Mouse (Mus musculus) embryonic facial prominence, embryonic 15.5 days (tissue): ENCODE results near the gene Skap1. TPM values are rescaled to one million over a fixed set of nuclear protein-coding genes. Genes with fewer than 3 reads are reported as not detected.

Experiments used
- ATAC-seq: fragments of 200-750 bp; cut with Nextera tagmentation; 2 replicates; pipeline ENCODE4 v1.8.0; 2017; ENCODE audit warnings: low read depth, moderate TSS enrichment; ENCODE audit not compliant: insufficient number of reproducible peaks, low FRiP score, low TSS enrichment
- H3K27ac ChIP-seq: fragments of 300-500 bp; sonication (generic); replicated peaks from 2 replicates; pipeline ENCODE4 v1.5.1; 2015; ENCODE audit warnings: mild to moderate bottlenecking, inconsistent platforms
- H3K27me3 ChIP-seq: fragments of 300-500 bp; sonication (generic); 2 replicates; pipeline ENCODE4 v1.6.1; 2015; ENCODE audit warnings: inconsistent platforms
- H3K36me3 ChIP-seq: fragments of 300-500 bp; sonication (generic); 2 replicates; pipeline ENCODE4 v1.6.1; 2015; ENCODE audit warnings: mild to moderate bottlenecking, inconsistent platforms
- H3K4me1 ChIP-seq: fragments of 300-500 bp; sonication (generic); 2 replicates; pipeline ENCODE4 v1.6.1; 2015; ENCODE audit warnings: inconsistent platforms
- H3K4me2 ChIP-seq: fragments of 300-500 bp; sonication (generic); replicated peaks from 2 replicates; pipeline ENCODE4 v1.6.1; 2015; ENCODE audit warnings: mild to moderate bottlenecking, inconsistent platforms
- H3K4me3 ChIP-seq: fragments of 300-500 bp; sonication (generic); replicated peaks from 2 replicates; pipeline ENCODE4 v1.5.1; 2015; ENCODE audit warnings: mild to moderate bottlenecking, inconsistent platforms
- H3K9ac ChIP-seq: fragments of 300-500 bp; sonication (generic); 2 replicates; pipeline ENCODE4 v1.6.1; 2015; ENCODE audit warnings: inconsistent platforms
- H3K9me3 ChIP-seq: fragments of 300-500 bp; sonication (generic); replicated peaks from 2 replicates; pipeline ENCODE4 v1.6.1; 2016; ENCODE audit warnings: inconsistent platforms
- WGBS: fragments of 180-500 bp; shearing (Covaris S2); methylation state at CpG from one replicate; pipeline ENCODE4 v1.1.7; 2015; 5-methylcytosine and 5-hydroxymethylcytosine counted together
- polyA plus RNA-seq: library from polyadenylated mRNA; unstranded; fragments of >200 nt; fragmentation: Nextera tagmentation; extraction: Ambion mirVana; gene quantifications from 2 replicates; pipeline ENCODE4 v1.2.1, GENCODE M21; 2015

Gene Skap1
- polyA plus RNA-seq, 1 experiment from 2014 or later = 2.3 TPM

GRCm38 (mm10) chr11:96735908-96736307 is 271.5 kb downstream of the Skap1 start:
- ATAC-seq = no peak
- Histone ChIP-seq H3K4me1 (peaks cover 4% of the 10 kb centered on the region; the same call in 1 of the 2 replicates), H3K4me2 (peak overlapping the region; percentile 42), H3K36me3 (no peaks in the 10 kb centered on the region), H3K4me3 (peak overlapping the region; percentile 14), H3K27ac (no peak overlapping the region), H3K9ac (peak overlapping the region; percentile 0; the same call in 1 of the 2 replicates), H3K9me3 (no peaks in the 10 kb centered on the region), H3K27me3 (peaks cover 26% of the 10 kb centered on the region)
- WGBS = under 1% methylated on average over 19 of the region's 19 CpGs

GRCm38 (mm10) chr11:96736361-96736760 is 272.0 kb downstream of the Skap1 start:
- peaks cover 31% of the 10 kb centered on the region for H3K27me3 ChIP-seq
- no peak overlapping the region for H3K9ac ChIP-seq
- peak overlapping the region; percentile 14; the same call in 1 of the 2 replicates for H3K4me3 ChIP-seq
- H3K27ac ChIP-seq = no peak overlapping the region
- H3K36me3 ChIP-seq = no peaks in the 10 kb centered on the region
- no peak for ATAC-seq
- WGBS = 16% methylated on average over 11 of the region's 11 CpGs
- H3K4me2 ChIP-seq = peak overlapping the region; percentile 42
- peaks cover 4% of the 10 kb centered on the region; the same call in 1 of the 2 replicates for H3K4me1 ChIP-seq
- H3K9me3 ChIP-seq = no peaks in the 10 kb centered on the region

GRCm38 (mm10) chr11:96737673-96738471 is 273.5 kb downstream of the Skap1 start:
- Histone ChIP-seq H3K4me1 (peaks cover 4% of the 10 kb centered on the region; the same call in 1 of the 2 replicates), H3K9ac (no peak overlapping the region), H3K9me3 (no peaks in the 10 kb centered on the region), H3K4me3 (no peak overlapping the region), H3K27me3 (peaks cover 40% of the 10 kb centered on the region), H3K36me3 (no peaks in the 10 kb centered on the region), H3K4me2 (no peak overlapping the region), H3K27ac (no peak overlapping the region)
- ATAC-seq = no peak
- WGBS = 75% methylated on average over 14 of the region's 14 CpGs

GRCm38 (mm10) chr11:96740796-96741195 is 276.4 kb downstream of the Skap1 start:
- Histone ChIP-seq H3K4me1 (peaks cover 7% of the 10 kb centered on the region; the same call in 1 of the 2 replicates), H3K4me3 (no peak overlapping the region), H3K27me3 (peaks cover 44% of the 10 kb centered on the region), H3K4me2 (no peak overlapping the region), H3K9ac (no peak overlapping the region), H3K36me3 (no peaks in the 10 kb centered on the region), H3K9me3 (no peaks in the 10 kb centered on the region), H3K27ac (no peak overlapping the region)
- no peak for ATAC-seq
- WGBS = 77% methylated on average over 12 of the region's 12 CpGs

GRCm38 (mm10) chr11:96741995-96742394 is 277.6 kb downstream of the Skap1 start:
- no peak overlapping the region for H3K4me2 ChIP-seq
- no peaks in the 10 kb centered on the region for H3K9me3 ChIP-seq
- peaks cover 36% of the 10 kb centered on the region for H3K27me3 ChIP-seq
- H3K4me1 ChIP-seq = 0 out of 2 replicates have a peak, but pooled peaks cover 3% of the 10 kb centered on the region
- WGBS = 25% methylated on average over 12 of the region's 12 CpGs
- H3K27ac ChIP-seq = no peak overlapping the region
- H3K36me3 ChIP-seq = no peaks in the 10 kb centered on the region
- H3K4me3 ChIP-seq = no peak overlapping the region
- no peak for ATAC-seq
- H3K9ac ChIP-seq = no peak overlapping the region

- ATAC-seq = no peak
- H3K9me3 ChIP-seq = no peaks in the 10 kb centered on the region
- peaks cover 30% of the 10 kb centered on the region for H3K27me3 ChIP-seq
- no peaks in the 10 kb centered on the region for H3K36me3 ChIP-seq
- H3K4me2 ChIP-seq = no peak overlapping the region; the same call in 1 of the 2 replicates
- WGBS = 35% methylated on average over 11 of the region's 11 CpGs
- no peak overlapping the region for H3K27ac ChIP-seq
- H3K4me3 ChIP-seq = no peak overlapping the region
- H3K4me1 ChIP-seq = 0 out of 2 replicates have a peak, but pooled peaks cover 3% of the 10 kb centered on the region
- H3K9ac ChIP-seq = no peak overlapping the region
These were observed 278.6 kb downstream of the Skap1 start for GRCm38 (mm10) chr11:96743000-96743399.

GRCm38 (mm10) chr11:96743891-96744290 is 279.5 kb downstream of the Skap1 start:
- peaks cover 26% of the 10 kb centered on the region for H3K27me3 ChIP-seq
- no peak overlapping the region for H3K4me3 ChIP-seq
- H3K9me3 ChIP-seq = no peaks in the 10 kb centered on the region
- H3K4me1 ChIP-seq = 0 out of 2 replicates have a peak, but pooled peaks cover 3% of the 10 kb centered on the region
- no peak overlapping the region for H3K27ac ChIP-seq
- ATAC-seq = no peak
- H3K9ac ChIP-seq = no peak overlapping the region
- H3K36me3 ChIP-seq = no peaks in the 10 kb centered on the region
- no peak overlapping the region for H3K4me2 ChIP-seq
- 81% methylated on average over 4 of the region's 4 CpGs for WGBS

GRCm38 (mm10) chr11:96746648-96747047 is 282.3 kb downstream of the Skap1 start:
- Histone ChIP-seq H3K36me3 (no peaks in the 10 kb centered on the region), H3K4me2 (no peak overlapping the region), H3K27ac (no peak overlapping the region), H3K4me1 (0 out of 2 replicates have a peak, but pooled peaks cover 3% of the 10 kb centered on the region), H3K9me3 (no peaks in the 10 kb centered on the region), H3K4me3 (no peak overlapping the region), H3K27me3 (peaks cover 12% of the 10 kb centered on the region), H3K9ac (no peak overlapping the region)
- ATAC-seq = no peak
- WGBS = 59% methylated on average over 6 of the region's 6 CpGs

GRCm38 (mm10) chr11:96747555-96747954 is 283.2 kb downstream of the Skap1 start:
- Histone ChIP-seq H3K4me1 (0 out of 2 replicates have a peak, but pooled peaks cover 3% of the 10 kb centered on the region), H3K36me3 (no peaks in the 10 kb centered on the region), H3K9ac (no peak overlapping the region), H3K9me3 (no peaks in the 10 kb centered on the region), H3K4me3 (no peak overlapping the region), H3K4me2 (no peak overlapping the region), H3K27me3 (peaks cover 4% of the 10 kb centered on the region; the same call in 1 of the 2 replicates), H3K27ac (no peak overlapping the region)
- no peak for ATAC-seq
- WGBS = 38% methylated on average over 3 of the region's 3 CpGs

- Histone ChIP-seq H3K36me3 (no peaks in the 10 kb centered on the region), H3K9me3 (no peaks in the 10 kb centered on the region), H3K4me1 (no peaks in the 10 kb centered on the region), H3K9ac (no peak overlapping the region), H3K4me3 (no peak overlapping the region), H3K4me2 (no peak overlapping the region), H3K27ac (no peak overlapping the region), H3K27me3 (no peaks in the 10 kb centered on the region)
- 98% methylated on average over 2 of the region's 2 CpGs for WGBS
- ATAC-seq = no peak
These were observed 290.9 kb downstream of the Skap1 start for GRCm38 (mm10) chr11:96755298-96755697.

- Histone ChIP-seq H3K4me1 (no peaks in the 10 kb centered on the region), H3K36me3 (no peaks in the 10 kb centered on the region), H3K9ac (no peak overlapping the region), H3K9me3 (no peaks in the 10 kb centered on the region), H3K27me3 (no peaks in the 10 kb centered on the region), H3K27ac (no peak overlapping the region), H3K4me2 (no peak overlapping the region), H3K4me3 (no peak overlapping the region)
- ATAC-seq = no peak
- WGBS = 42% methylated on average over 4 of the region's 4 CpGs
These were observed 293.0 kb downstream of the Skap1 start for GRCm38 (mm10) chr11:96757421-96757820.
